Mouse (Mus musculus): Measurements from ENCODE around the gene Phpt1. TPM values are rescaled to one million over a fixed set of nuclear protein-coding genes. Genes with fewer than 3 reads are reported as not detected.

Phpt1 gene
- 159 and 181 TPM in 2 replicates for polyA plus RNA-seq (2015; fragmentation: Nextera tagmentation; extraction: Ambion mirVana)

DNA sequence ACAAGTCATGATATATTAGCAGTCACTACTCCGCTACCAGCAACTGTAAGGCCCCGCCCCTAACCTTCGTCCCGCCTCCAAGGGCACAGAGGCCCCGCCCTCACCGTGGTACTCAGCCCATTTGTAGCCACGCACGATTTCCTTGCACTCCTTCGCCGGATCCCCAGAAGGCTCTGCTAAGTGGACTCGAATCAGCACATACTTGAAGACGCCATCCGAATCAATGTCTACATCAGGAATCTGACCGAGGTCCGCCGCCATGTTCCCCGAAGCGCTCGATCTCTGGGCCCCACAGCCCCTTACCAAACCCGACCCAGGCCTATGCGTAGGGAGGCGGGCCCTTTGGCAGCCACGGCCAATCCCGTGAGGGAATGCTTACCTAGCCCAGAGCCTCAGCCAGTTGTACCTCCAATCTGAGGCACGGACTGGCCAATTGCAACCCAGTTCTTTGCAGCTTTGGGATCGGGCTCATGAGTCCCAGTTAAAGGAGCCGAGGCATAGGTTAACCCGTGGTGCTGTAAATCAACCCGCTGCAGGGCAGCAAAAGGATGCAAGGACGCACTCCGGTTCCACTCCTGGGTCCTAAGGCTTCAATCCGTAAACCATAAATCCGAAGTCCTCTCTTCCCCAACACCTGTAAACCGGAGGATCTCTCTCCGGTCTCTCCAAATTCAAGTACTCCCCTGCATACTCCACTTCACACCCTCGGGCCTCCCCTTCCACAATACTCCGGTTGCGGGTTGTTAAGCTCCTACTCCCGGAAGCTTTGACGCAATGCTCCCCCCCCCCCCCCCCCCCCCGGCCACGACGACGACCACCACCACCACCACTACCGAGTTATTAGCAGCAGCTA lies at the start of gene Phpt1, which contains the start of gene Mamdc4:
Gene Phpt1 (minus strand): TSS at position 646 of the 853 bp plus-strand sequence.
Gene Mamdc4 (minus strand): TSS at position 267 of the 853 bp plus-strand sequence.
- ATAC-seq (ENCODE audit: low FRiP score): peak; percentile 97
- Histone ChIP-seq H3K36me3 (peaks cover 20% of the 10 kb centered on the region), H3K9me3 (replicated peaks) (no peaks in the 10 kb centered on the region), H3K4me2 (peak within 1 kb of the TSS; percentile 82), H3K27me3 (replicated peaks) (peaks cover 38% of the 10 kb centered on the region), H3K4me3 (replicated peaks) (peak within 1 kb of the TSS; percentile 64), H3K27ac (replicated peaks) (peak within 1 kb of the TSS; percentile 95), H3K9ac (replicated peaks) (peak within 1 kb of the TSS; percentile 51), H3K4me1 (peaks cover 61% of the 10 kb centered on the region)
- under 1% methylated on average over 42 of the region's 45 CpGs for WGBS

DNA sequence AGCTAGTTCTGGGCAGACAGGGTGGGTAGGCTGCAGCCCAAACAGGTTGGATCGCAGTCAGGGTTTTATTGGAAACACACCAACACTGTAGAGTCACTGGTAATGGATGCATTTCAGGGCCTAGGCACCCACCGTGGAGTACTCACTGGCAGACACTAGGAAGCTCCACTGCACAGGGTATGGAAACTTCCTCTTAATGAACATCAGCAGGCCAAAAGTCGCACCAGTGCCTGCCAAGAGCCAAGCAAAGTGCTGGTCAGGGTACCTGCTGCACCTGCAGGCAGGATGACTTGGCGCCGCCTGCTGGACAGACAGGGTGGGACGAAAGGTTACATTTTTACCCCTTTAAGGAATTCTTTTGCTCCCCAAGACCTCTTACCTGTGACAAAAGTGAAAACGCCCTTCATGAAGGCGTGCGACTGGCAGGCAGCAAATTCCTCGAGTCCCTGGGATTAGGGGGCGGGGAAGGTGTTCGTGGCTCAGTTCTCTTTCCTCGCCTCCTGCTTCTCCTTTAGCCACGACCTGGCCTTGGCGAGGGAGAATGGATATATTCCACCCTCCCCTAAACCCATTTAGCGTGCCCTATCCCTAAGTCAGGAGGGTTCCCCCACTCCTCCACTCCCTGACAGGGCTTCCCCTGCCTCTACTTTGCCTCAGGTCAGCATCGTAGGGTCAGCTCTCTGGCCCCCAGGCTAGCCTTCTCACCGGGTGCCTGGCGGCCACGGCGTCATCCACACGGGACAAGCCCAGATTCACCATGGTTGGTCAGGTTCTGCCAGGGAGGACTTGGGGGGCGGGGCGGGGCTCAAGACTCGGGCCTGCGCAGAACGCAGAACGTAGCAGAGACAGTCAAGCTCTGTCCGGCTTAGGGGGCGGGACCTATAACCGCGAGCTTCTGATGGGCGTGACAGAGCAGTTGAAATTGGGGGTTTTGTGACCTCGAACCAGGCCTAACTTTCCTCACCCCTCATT lies 46.5 kb upstream of the Phpt1 start, which contains the start of gene Tmem141:
Gene Tmem141 (minus strand): TSS at position 777 of the 972 bp plus-strand sequence.
- H3K27me3 ChIP-seq (replicated peaks): peaks cover 20% of the 10 kb centered on the region
- peak; percentile 94 for ATAC-seq (ENCODE audit: low FRiP score)
- H3K27ac ChIP-seq (replicated peaks): peak within 1 kb of the TSS; percentile 75
- H3K36me3 ChIP-seq: no peaks in the 10 kb centered on the region
- H3K4me2 ChIP-seq: peak within 1 kb of the TSS; percentile 83
- peak within 1 kb of the TSS; percentile 55 for H3K4me3 ChIP-seq (replicated peaks)
- WGBS: 7% methylated on average over 34 of the region's 34 CpGs
- no peaks in the 10 kb centered on the region for H3K9me3 ChIP-seq (replicated peaks)
- peaks cover 15% of the 10 kb centered on the region for H3K4me1 ChIP-seq
- peak within 1 kb of the TSS; percentile 55 for H3K9ac ChIP-seq (replicated peaks)

DNA sequence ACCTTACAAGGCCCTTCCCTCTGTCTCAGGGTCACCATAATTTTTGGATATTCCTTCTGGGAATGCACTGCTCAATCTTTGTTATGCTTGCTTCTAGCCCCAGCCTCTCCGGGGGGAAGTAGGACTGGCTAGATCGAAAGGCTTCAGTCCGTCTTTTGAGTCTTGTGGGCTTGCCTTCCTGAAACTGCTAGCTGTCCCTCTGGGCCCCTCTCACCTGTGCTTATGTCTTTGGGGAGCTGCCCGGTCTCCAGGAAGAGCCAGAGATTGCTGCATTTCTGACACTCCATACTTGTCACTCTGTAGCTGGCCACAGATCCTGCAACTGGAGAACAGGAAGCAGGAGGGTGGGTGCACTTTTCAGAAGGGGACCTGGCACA lies 45.8 kb upstream of the Phpt1 start:
- H3K4me2 ChIP-seq: peak overlapping the region; percentile 83
- H3K4me1 ChIP-seq: peaks cover 20% of the 10 kb centered on the region
- H3K9me3 ChIP-seq (replicated peaks): no peaks in the 10 kb centered on the region
- peaks cover 27% of the 10 kb centered on the region for H3K27me3 ChIP-seq (replicated peaks)
- H3K27ac ChIP-seq (replicated peaks): peak overlapping the region; percentile 75; the same call in 1 of the 2 replicates
- WGBS: 88% methylated on average over 4 of the region's 4 CpGs
- peak overlapping the region; percentile 55; the same call in 1 of the 2 replicates for H3K9ac ChIP-seq (replicated peaks)
- peak overlapping the region; percentile 55 for H3K4me3 ChIP-seq (replicated peaks)
- no peaks in the 10 kb centered on the region for H3K36me3 ChIP-seq
- ATAC-seq (ENCODE audit: low FRiP score): no peak

DNA sequence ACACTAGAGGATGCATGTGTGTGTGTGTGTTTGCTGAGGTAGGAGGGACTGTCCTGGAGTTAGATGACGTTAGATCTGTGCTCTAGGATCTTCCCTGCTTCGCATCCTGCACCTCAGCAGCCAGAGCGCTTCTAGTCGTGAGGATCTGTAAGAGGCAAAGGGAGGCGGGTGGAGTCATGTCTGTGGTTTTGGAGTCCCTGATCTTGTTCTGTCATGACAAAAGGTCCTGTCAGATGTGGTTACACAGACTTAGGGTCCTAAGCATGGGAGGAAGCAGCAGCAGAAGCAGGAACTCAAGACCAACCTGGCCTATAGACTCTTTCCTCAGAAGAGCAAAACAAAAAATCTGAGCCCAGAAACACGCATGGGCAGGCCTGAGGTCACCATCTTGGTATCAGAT lies 45.4 kb upstream of the Phpt1 start:
- no peaks in the 10 kb centered on the region for H3K9me3 ChIP-seq (replicated peaks)
- H3K4me3 ChIP-seq (replicated peaks): no peak overlapping the region
- H3K4me2 ChIP-seq: peak overlapping the region; percentile 83; the same call in 1 of the 2 replicates
- no peak for ATAC-seq (ENCODE audit: low FRiP score)
- H3K4me1 ChIP-seq: peaks cover 20% of the 10 kb centered on the region
- no peak overlapping the region for H3K9ac ChIP-seq (replicated peaks)
- 85% methylated on average over 6 of the region's 6 CpGs for WGBS
- peaks cover 31% of the 10 kb centered on the region for H3K27me3 ChIP-seq (replicated peaks)
- H3K36me3 ChIP-seq: no peaks in the 10 kb centered on the region
- no peak overlapping the region for H3K27ac ChIP-seq (replicated peaks)

DNA sequence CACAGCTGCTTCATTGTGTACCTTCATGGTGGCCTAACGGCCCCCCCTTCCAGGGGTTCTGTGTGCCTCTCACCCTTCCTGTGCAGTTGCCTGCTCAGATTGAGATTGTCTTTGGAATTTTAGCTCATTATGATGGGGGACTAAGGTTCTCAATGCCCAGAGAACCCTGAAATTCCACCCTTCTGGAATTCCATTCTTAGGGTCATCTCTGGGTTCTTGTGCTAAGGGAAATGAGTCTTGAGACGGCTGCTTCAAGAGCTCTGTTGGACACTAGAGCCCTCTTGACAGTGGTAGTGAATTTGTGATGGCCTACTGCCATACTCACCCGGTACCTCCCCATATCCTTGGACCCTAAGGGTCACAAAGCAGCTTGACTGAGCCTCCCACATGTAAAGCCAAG lies 42.6 kb upstream of the Phpt1 start, which contains the start of gene Ccdc183:
Gene Ccdc183 (minus strand): TSS at position 101 of the 400 bp plus-strand sequence.
- WGBS: 75% methylated on average over 3 of the region's 3 CpGs
- no peak within 1 kb of the TSS for H3K27ac ChIP-seq (replicated peaks)
- 0 out of 2 replicates have a peak within 1 kb of the TSS, but pooled peaks have one; percentile 17 for H3K4me2 ChIP-seq
- no peaks in the 10 kb centered on the region for H3K36me3 ChIP-seq
- no peak within 1 kb of the TSS for H3K9ac ChIP-seq (replicated peaks)
- peaks cover 20% of the 10 kb centered on the region for H3K4me1 ChIP-seq
- no peaks in the 10 kb centered on the region for H3K9me3 ChIP-seq (replicated peaks)
- no peak within 1 kb of the TSS for H3K4me3 ChIP-seq (replicated peaks)
- peaks cover 48% of the 10 kb centered on the region for H3K27me3 ChIP-seq (replicated peaks)
- ATAC-seq (ENCODE audit: low FRiP score): no peak

DNA sequence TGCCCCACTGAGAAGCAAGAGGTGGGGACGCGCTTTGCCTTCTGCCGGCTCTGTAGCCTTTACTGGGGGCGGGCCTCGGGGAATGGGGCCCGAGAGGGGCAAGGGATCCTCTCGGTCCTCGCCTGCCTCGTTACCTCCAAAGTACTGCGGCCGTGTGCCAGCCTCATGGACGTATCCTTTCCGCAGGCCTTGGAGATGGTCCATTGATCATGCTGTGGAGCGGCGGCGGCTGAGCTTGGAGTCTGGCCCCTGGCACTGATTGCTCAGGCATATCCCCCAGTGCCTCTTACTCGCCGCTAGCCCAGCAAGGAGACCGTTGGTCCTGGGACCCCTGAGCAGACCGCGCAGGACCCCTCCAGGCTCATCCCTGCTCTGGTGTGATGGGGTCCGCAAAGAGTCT lies 41.4 kb upstream of the Phpt1 start:
- ATAC-seq (ENCODE audit: low FRiP score): no peak
- no peaks in the 10 kb centered on the region for H3K9me3 ChIP-seq (replicated peaks)
- peaks cover 48% of the 10 kb centered on the region for H3K27me3 ChIP-seq (replicated peaks)
- H3K4me2 ChIP-seq: peak overlapping the region; percentile 17; the same call in 1 of the 2 replicates
- H3K4me3 ChIP-seq (replicated peaks): no peak overlapping the region
- no peaks in the 10 kb centered on the region for H3K36me3 ChIP-seq
- 18% methylated on average over 22 of the region's 22 CpGs for WGBS
- H3K27ac ChIP-seq (replicated peaks): no peak overlapping the region
- H3K4me1 ChIP-seq: peaks cover 15% of the 10 kb centered on the region
- no peak overlapping the region for H3K9ac ChIP-seq (replicated peaks)

DNA sequence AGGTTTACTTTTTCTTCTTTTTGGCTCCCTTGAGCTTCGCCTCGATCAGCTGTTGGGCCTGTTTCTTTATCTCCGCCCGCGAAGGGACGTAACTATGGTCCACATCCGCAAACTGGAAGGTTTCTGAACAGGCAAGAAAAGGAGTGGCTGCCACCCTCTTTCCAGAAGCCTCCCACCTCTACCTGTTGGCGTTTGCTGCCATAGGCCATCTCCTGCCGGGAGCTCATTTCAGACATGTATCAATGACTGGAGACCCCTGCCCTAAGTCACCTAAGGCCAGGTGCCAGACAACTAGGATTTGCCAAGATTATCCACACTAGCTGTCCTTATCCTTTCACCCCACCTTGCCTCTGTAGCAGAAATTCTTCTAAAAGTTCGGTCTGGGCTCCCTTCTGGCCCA lies 33.6 kb upstream of the Phpt1 start:
- H3K36me3 ChIP-seq: no peaks in the 10 kb centered on the region
- peak overlapping the region; percentile 29; the same call in 1 of the 2 replicates for H3K9ac ChIP-seq (replicated peaks)
- WGBS: 67% methylated on average over 10 of the region's 10 CpGs
- peak overlapping the region; percentile 96 for H3K4me3 ChIP-seq (replicated peaks)
- peak overlapping the region; percentile 65 for H3K4me2 ChIP-seq
- H3K4me1 ChIP-seq: peaks cover 30% of the 10 kb centered on the region
- ATAC-seq (ENCODE audit: low FRiP score): peak; percentile 26
- 0 out of 2 replicates have a peak, but pooled peaks cover 4% of the 10 kb centered on the region for H3K27me3 ChIP-seq (replicated peaks)
- H3K9me3 ChIP-seq (replicated peaks): no peaks in the 10 kb centered on the region
- peak overlapping the region; percentile 94 for H3K27ac ChIP-seq (replicated peaks)

DNA sequence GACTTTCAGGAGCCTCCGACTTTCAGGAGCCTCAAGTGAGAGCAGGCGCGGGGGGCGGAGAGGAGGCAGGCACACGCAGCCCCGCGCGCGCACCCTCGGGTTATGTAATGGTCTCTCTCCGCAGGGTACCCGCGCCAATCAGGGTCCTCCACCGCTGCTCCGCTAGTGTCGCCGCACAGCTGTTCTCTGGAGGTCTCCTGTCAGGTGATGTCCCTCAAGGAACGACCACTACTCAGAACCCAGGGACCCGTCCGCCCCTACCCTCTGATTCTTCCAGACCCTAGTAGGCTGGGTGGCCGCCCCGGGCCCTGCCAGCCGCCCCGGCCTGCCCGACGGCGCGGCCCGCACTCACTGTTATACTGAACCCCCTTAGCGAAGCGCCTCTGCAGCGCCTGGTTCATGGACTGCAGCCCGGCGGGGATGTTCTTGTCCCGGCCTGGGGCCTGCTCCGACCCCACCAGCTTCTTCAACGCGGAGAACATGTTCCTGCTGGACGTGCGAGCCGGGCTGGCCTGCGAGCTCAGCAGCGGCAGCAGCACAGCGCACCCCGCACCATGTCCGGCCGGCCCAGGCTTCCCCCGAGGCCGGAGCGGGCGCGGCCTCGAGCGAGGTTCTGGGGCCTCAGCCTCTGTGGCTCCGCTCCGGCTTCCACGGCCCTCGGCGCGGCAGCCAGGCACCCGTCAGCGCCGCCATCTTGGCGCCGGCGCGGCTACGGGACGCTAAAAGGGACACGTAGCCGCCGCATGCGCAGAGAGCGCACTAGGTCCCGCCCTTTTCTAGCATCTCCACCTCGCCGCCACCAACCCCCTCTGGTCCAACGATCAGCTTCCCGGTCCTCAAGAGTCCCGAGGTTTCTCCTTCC lies 33.0 kb upstream of the Phpt1 start, which contains the start of gene Rabl6:
Gene Rabl6 (minus strand): TSS at position 761 of the 862 bp plus-strand sequence.
- Histone ChIP-seq H3K27ac (replicated peaks) (peak within 1 kb of the TSS; percentile 94), H3K4me1 (peaks cover 30% of the 10 kb centered on the region), H3K4me3 (replicated peaks) (peak within 1 kb of the TSS; percentile 96), H3K36me3 (no peaks in the 10 kb centered on the region), H3K27me3 (replicated peaks) (no peaks in the 10 kb centered on the region), H3K9ac (replicated peaks) (peak within 1 kb of the TSS; percentile 99), H3K9me3 (replicated peaks) (no peaks in the 10 kb centered on the region), H3K4me2 (peak within 1 kb of the TSS; percentile 65)
- under 1% methylated on average over 80 of the region's 80 CpGs for WGBS
- ATAC-seq (ENCODE audit: low FRiP score): peak; percentile 93

DNA sequence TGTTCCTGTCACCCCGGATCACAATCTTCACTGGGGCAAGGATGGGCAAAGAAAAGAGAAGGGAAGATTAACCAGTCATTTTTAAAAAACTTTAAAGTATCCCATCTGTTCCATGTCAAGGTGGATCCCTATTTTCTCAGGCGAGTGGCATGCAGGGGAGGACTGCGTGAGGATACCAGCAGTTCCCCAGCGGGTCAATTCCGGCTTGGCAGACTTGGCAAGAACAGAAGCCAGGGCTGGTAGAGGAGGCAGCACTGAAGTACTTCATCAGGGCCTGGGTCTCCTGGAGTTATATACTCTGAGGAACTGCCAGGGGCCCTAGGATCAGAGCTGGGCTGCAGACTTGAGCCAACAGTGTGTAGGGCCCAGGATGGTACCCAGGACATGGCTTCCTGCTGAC lies 27.5 kb upstream of the Phpt1 start:
- no peak overlapping the region for H3K4me2 ChIP-seq
- no peak overlapping the region for H3K27ac ChIP-seq (replicated peaks)
- H3K27me3 ChIP-seq (replicated peaks): no peaks in the 10 kb centered on the region
- H3K4me1 ChIP-seq: peaks cover 19% of the 10 kb centered on the region
- 95% methylated on average over 5 of the region's 5 CpGs for WGBS
- H3K4me3 ChIP-seq (replicated peaks): no peak overlapping the region
- H3K36me3 ChIP-seq: peaks cover 53% of the 10 kb centered on the region
- H3K9me3 ChIP-seq (replicated peaks): no peaks in the 10 kb centered on the region
- H3K9ac ChIP-seq (replicated peaks): no peak overlapping the region
- no peak for ATAC-seq (ENCODE audit: low FRiP score)

DNA sequence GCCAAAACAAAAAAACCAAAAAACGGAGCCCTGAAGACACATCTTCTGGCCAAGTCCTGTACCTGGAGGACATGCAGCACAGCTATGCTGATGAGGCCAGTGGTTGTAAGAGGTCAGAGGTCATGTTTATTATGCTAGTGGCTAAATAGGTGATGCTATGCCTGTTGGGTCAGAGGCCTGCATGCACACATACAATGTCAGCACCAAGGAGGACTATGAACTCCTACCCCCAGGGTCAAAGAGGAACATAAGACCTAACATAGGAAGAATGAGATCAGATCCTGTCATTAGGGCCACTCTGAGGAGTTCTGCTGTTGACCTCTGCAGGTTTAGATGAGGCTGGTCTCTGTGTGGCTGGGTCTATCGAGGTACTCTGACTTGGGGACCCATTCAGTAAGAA lies 25.0 kb upstream of the Phpt1 start:
- Histone ChIP-seq H3K4me3 (replicated peaks) (no peak overlapping the region), H3K27ac (replicated peaks) (no peak overlapping the region)
- WGBS: 90% methylated on average over 2 of the region's 2 CpGs

More for the DNA sequence above, 25.0 kb upstream of the Phpt1 start:
- Histone ChIP-seq H3K4me2 (no peak overlapping the region), H3K4me1 (no peaks in the 10 kb centered on the region), H3K36me3 (peaks cover 76% of the 10 kb centered on the region), H3K27me3 (replicated peaks) (no peaks in the 10 kb centered on the region), H3K9ac (replicated peaks) (no peak overlapping the region), H3K9me3 (replicated peaks) (no peaks in the 10 kb centered on the region)
- ATAC-seq (ENCODE audit: low FRiP score): no peak

Measured in neural tube, embryonic 15.5 days (tissue).